Mouse (Mus musculus): ENCODE data around the gene Gna14. TPM values are rescaled to one million over a fixed set of nuclear protein-coding genes. Genes with fewer than 3 reads are reported as not detected.

Gene Gna14
- polyA plus RNA-seq, 1 experiment from 2014 or later = 0.16 TPM

GRCm38 (mm10) chr19:16579656-16580260, 144.2 kb downstream of the Gna14 start:
- no peak for ATAC-seq (ENCODE audit: insufficient read depth, low FRiP score, low TSS enrichment)
- no peak for DNase-seq (ENCODE audit: low spot score)
- H3K9ac ChIP-seq (ENCODE audit: low read length) = no peak overlapping the region
- 86% methylated on average over 7 of the region's 7 CpGs for WGBS
- H3K27me3 ChIP-seq (ENCODE audit: control insufficient read depth, insufficient read depth, low read length) = no peaks in the 10 kb centered on the region
- H3K4me3 ChIP-seq (ENCODE audit: low read depth, low read length) = no peak overlapping the region
- no peak overlapping the region for H3K27ac ChIP-seq (ENCODE audit: low read depth, low read length)
- H3K9me3 ChIP-seq (ENCODE audit: control insufficient read depth, low read length) = no peaks in the 10 kb centered on the region
- H3K4me1 ChIP-seq (ENCODE audit: control insufficient read depth, insufficient read depth, low read length) = no peaks in the 10 kb centered on the region
- no peak overlapping the region for H3K4me2 ChIP-seq (ENCODE audit: low read depth)
- no peaks in the 10 kb centered on the region for H3K36me3 ChIP-seq (ENCODE audit: control insufficient read depth, insufficient read depth, low read length)

- H3K4me1 ChIP-seq (ENCODE audit: control insufficient read depth, insufficient read depth, low read length) = no peaks in the 10 kb centered on the region
- H3K27ac ChIP-seq (ENCODE audit: low read depth, low read length) = no peak overlapping the region
- no peaks in the 10 kb centered on the region for H3K36me3 ChIP-seq (ENCODE audit: control insufficient read depth, insufficient read depth, low read length)
- no peak overlapping the region for H3K4me3 ChIP-seq (ENCODE audit: low read depth, low read length)
- no peak overlapping the region for H3K4me2 ChIP-seq (ENCODE audit: low read depth)
- no peak for DNase-seq (ENCODE audit: low spot score)
- H3K9ac ChIP-seq (ENCODE audit: low read length) = no peak overlapping the region
- no peak for ATAC-seq (ENCODE audit: insufficient read depth, low FRiP score, low TSS enrichment)
- no peaks in the 10 kb centered on the region for H3K9me3 ChIP-seq (ENCODE audit: control insufficient read depth, low read length)
- 94% methylated on average over 8 of the region's 8 CpGs for WGBS
- H3K27me3 ChIP-seq (ENCODE audit: control insufficient read depth, insufficient read depth, low read length) = no peaks in the 10 kb centered on the region
Observed at GRCm38 (mm10) chr19:16580501-16580900, 144.9 kb downstream of the Gna14 start.

GRCm38 (mm10) chr19:16584546-16584945, 149.0 kb downstream of the Gna14 start:
- DNase-seq (ENCODE audit: low spot score) (no peak), ATAC-seq (ENCODE audit: insufficient read depth, low FRiP score, low TSS enrichment) (no peak)
- no peak overlapping the region for H3K4me2 ChIP-seq (ENCODE audit: low read depth)
- no peak overlapping the region for H3K4me3 ChIP-seq (ENCODE audit: low read depth, low read length)
- H3K4me1 ChIP-seq (ENCODE audit: control insufficient read depth, insufficient read depth, low read length) = no peaks in the 10 kb centered on the region
- H3K9me3 ChIP-seq (ENCODE audit: control insufficient read depth, low read length) = no peaks in the 10 kb centered on the region
- H3K9ac ChIP-seq (ENCODE audit: low read length) = no peak overlapping the region
- H3K36me3 ChIP-seq (ENCODE audit: control insufficient read depth, insufficient read depth, low read length) = no peaks in the 10 kb centered on the region
- no peak overlapping the region for H3K27ac ChIP-seq (ENCODE audit: low read depth, low read length)
- 91% methylated on average over 7 of the region's 7 CpGs for WGBS
- H3K27me3 ChIP-seq (ENCODE audit: control insufficient read depth, insufficient read depth, low read length) = no peaks in the 10 kb centered on the region

- WGBS = 8% methylated on average over 3 of the region's 3 CpGs
- no peaks in the 10 kb centered on the region for H3K4me1 ChIP-seq (ENCODE audit: control insufficient read depth, insufficient read depth, low read length)
- H3K4me3 ChIP-seq (ENCODE audit: low read depth, low read length) = no peak overlapping the region
- H3K9ac ChIP-seq (ENCODE audit: low read length) = no peak overlapping the region
- no peaks in the 10 kb centered on the region for H3K9me3 ChIP-seq (ENCODE audit: control insufficient read depth, low read length)
- H3K27ac ChIP-seq (ENCODE audit: low read depth, low read length) = no peak overlapping the region
- no peak for ATAC-seq (ENCODE audit: insufficient read depth, low FRiP score, low TSS enrichment)
- no peaks in the 10 kb centered on the region for H3K36me3 ChIP-seq (ENCODE audit: control insufficient read depth, insufficient read depth, low read length)
- no peaks in the 10 kb centered on the region for H3K27me3 ChIP-seq (ENCODE audit: control insufficient read depth, insufficient read depth, low read length)
- no peak overlapping the region for H3K4me2 ChIP-seq (ENCODE audit: low read depth)
- no peak for DNase-seq (ENCODE audit: low spot score)
Observed at GRCm38 (mm10) chr19:16585379-16585778, 149.8 kb downstream of the Gna14 start.

GRCm38 (mm10) chr19:16593256-16593974, 157.9 kb downstream of the Gna14 start:
- WGBS = 92% methylated on average over 7 of the region's 7 CpGs

GRCm38 (mm10) chr19:16593975-16594317, 158.4 kb downstream of the Gna14 start:
- no peak for DNase-seq (ENCODE audit: low spot score)
- Histone ChIP-seq H3K27me3 (ENCODE audit: control insufficient read depth, insufficient read depth, low read length) (no peaks in the 10 kb centered on the region), H3K27ac (ENCODE audit: low read depth, low read length) (no peak overlapping the region), H3K4me1 (ENCODE audit: control insufficient read depth, insufficient read depth, low read length) (no peaks in the 10 kb centered on the region), H3K36me3 (ENCODE audit: control insufficient read depth, insufficient read depth, low read length) (no peaks in the 10 kb centered on the region), H3K9ac (ENCODE audit: low read length) (no peak overlapping the region), H3K9me3 (ENCODE audit: control insufficient read depth, low read length) (no peaks in the 10 kb centered on the region), H3K4me3 (ENCODE audit: low read depth, low read length) (no peak overlapping the region), H3K4me2 (ENCODE audit: low read depth) (no peak overlapping the region)
- ATAC-seq (ENCODE audit: insufficient read depth, low FRiP score, low TSS enrichment) = no peak

More at GRCm38 (mm10) chr19:16593256-16593974, 157.9 kb downstream of the Gna14 start:
- ATAC-seq (ENCODE audit: insufficient read depth, low FRiP score, low TSS enrichment) = no peak
- no peaks in the 10 kb centered on the region for H3K4me1 ChIP-seq (ENCODE audit: control insufficient read depth, insufficient read depth, low read length)
- no peak for DNase-seq (ENCODE audit: low spot score)
- no peak overlapping the region for H3K27ac ChIP-seq (ENCODE audit: low read depth, low read length)
- no peak overlapping the region for H3K9ac ChIP-seq (ENCODE audit: low read length)
- H3K36me3 ChIP-seq (ENCODE audit: control insufficient read depth, insufficient read depth, low read length) = no peaks in the 10 kb centered on the region
- no peaks in the 10 kb centered on the region for H3K27me3 ChIP-seq (ENCODE audit: control insufficient read depth, insufficient read depth, low read length)
- H3K4me2 ChIP-seq (ENCODE audit: low read depth) = no peak overlapping the region
- H3K4me3 ChIP-seq (ENCODE audit: low read depth, low read length) = no peak overlapping the region
- H3K9me3 ChIP-seq (ENCODE audit: control insufficient read depth, low read length) = no peaks in the 10 kb centered on the region

GRCm38 (mm10) chr19:16597216-16597615, 161.7 kb downstream of the Gna14 start:
- H3K36me3 ChIP-seq (ENCODE audit: control insufficient read depth, insufficient read depth, low read length) = no peaks in the 10 kb centered on the region
- no peaks in the 10 kb centered on the region for H3K4me1 ChIP-seq (ENCODE audit: control insufficient read depth, insufficient read depth, low read length)
- no peak overlapping the region for H3K4me2 ChIP-seq (ENCODE audit: low read depth)
- DNase-seq (ENCODE audit: low spot score) (no peak), ATAC-seq (ENCODE audit: insufficient read depth, low FRiP score, low TSS enrichment) (no peak)
- H3K27ac ChIP-seq (ENCODE audit: low read depth, low read length) = no peak overlapping the region
- H3K4me3 ChIP-seq (ENCODE audit: low read depth, low read length) = no peak overlapping the region
- 89% methylated on average over 6 of the region's 6 CpGs for WGBS
- no peaks in the 10 kb centered on the region for H3K27me3 ChIP-seq (ENCODE audit: control insufficient read depth, insufficient read depth, low read length)
- no peak overlapping the region for H3K9ac ChIP-seq (ENCODE audit: low read length)
- H3K9me3 ChIP-seq (ENCODE audit: control insufficient read depth, low read length) = no peaks in the 10 kb centered on the region

GRCm38 (mm10) chr19:16598653-16599297, 163.2 kb downstream of the Gna14 start:
- H3K4me1 ChIP-seq (ENCODE audit: control insufficient read depth, insufficient read depth, low read length) = no peaks in the 10 kb centered on the region
- WGBS = 41% methylated on average over 11 of the region's 11 CpGs
- H3K4me3 ChIP-seq (ENCODE audit: low read depth, low read length) = no peak overlapping the region
- ATAC-seq (ENCODE audit: insufficient read depth, low FRiP score, low TSS enrichment) (peak; percentile 46), DNase-seq (ENCODE audit: low spot score) (peak; percentile 27)
- H3K4me2 ChIP-seq (ENCODE audit: low read depth) = no peak overlapping the region
- no peaks in the 10 kb centered on the region for H3K27me3 ChIP-seq (ENCODE audit: control insufficient read depth, insufficient read depth, low read length)
- H3K27ac ChIP-seq (ENCODE audit: low read depth, low read length) = no peak overlapping the region
- H3K9me3 ChIP-seq (ENCODE audit: control insufficient read depth, low read length) = no peaks in the 10 kb centered on the region
- no peaks in the 10 kb centered on the region for H3K36me3 ChIP-seq (ENCODE audit: control insufficient read depth, insufficient read depth, low read length)
- H3K9ac ChIP-seq (ENCODE audit: low read length) = no peak overlapping the region

Data from neural tube, embryonic 11.5 days (tissue).